Mouse (Mus musculus): Measurements from ENCODE around the gene Slc37a2.

Slc37a2 gene

DNA sequence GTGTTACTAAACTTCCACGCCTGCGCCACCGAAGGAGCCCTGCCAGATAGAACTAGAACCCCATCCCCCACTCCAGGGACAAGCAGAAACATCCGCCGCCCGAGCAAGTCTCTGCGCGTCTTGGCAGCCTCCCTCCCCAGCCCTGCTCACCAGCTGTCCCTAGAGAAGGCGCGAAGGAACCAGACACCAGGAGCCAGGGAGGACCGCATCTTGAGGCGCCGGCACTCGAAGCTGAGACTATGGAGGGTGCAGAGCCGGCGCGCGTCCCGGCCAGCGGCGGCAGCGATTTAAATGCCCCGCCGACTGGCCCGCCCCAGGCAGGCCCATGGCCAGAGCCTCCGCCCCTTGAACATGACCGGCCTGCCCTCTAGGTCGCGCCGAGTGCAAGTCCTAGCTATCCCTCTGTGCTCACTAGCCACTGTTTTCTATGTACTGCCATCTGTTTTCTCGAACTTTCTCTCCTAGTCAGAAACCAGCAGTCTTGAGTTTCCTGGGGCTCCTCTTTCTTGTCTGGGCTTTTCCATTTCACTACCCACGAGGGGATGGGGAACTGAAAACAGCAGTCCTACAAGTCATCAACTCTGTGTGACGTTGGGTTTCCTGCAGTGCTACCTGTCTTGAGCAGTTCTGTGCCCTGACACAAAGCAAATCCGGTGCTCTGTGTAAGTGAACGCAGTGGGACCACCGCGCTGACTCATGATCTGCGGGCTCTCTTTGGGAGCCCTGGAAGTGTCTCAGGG lies at the start of gene Slc37a2:
Gene Slc37a2 (minus strand): TSS at position 590 of the 740 bp plus-strand sequence.
- DNase-seq: peak; percentile 40 to 42

DNA sequence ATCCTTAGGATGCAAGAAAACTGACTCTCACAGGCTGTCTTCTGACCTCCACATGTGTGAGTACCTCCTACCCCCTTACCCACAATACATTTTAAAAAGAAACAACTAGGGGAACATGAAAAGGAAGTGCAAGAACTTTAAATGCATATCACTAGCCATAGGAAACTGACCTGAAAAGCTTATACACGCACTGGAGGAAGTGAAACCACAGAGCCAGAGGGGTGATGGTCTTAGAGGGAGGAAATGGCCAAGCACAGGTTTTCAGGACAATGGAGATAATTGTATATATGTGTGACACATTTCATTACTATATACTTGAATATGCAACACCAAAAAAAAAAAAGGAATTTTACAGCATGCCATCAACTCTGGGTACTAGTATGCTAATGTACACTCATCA lies 46.2 kb upstream of the Slc37a2 start:
- no peak for DNase-seq

DNA sequence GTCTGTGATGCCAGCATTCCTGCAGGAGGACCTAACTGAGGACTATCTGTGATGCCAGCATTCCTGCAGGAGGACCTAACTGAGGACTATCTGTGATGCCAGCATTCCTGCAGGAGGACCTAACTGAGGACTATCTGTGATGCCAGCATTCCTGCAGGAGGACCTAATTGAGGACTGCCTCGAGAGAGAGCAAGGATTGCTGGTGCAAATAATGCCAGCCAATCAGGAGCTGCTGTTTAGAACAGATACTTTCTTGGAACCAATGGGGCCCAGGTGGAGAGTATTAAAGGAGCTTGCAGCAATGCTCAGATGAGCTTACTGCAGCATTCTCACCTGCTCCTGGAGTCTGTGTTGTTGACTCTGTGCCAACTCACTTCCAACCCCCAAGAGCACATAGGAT lies 45.0 kb upstream of the Slc37a2 start:
- peak; percentile 1 to 29 for DNase-seq

DNA sequence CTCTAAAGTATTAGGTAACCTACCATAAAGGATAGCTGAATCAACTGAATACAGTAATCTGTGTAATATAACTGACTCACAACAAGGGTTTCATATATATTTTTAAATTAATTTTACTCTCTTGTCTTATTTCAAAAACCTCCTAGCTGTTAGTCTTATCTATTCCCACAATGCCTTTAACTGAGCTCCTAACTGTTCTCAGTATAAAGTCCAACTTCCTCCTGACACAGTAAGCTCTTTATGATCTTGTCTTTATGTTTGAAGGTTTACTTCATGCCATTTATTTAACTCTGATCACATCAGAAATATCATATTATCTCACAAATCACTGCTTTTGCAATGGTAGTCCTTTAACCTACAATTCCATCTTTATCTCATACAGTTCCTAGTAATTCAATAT lies 40.0 kb upstream of the Slc37a2 start:
- no peak for DNase-seq

DNA sequence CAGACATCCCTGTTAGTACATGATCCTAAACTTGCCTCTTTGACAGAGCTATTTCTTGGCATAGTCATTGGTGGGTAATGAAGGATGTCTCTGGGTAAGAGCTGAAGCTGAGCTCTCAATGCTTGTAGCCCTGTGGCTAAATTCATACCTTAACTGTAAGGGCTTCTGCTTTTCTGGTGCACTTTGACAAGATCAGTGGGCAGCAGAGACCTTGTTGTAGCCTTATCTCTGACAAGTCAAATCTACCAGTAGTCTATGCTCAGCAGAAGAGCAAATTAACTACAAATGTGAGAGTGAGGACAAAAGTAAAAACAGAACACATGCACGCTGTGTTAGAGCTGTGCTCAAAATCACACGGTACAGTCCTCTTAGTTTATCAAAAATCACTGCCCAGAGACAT lies 11.1 kb upstream of the Slc37a2 start:
- no peak for DNase-seq

DNA sequence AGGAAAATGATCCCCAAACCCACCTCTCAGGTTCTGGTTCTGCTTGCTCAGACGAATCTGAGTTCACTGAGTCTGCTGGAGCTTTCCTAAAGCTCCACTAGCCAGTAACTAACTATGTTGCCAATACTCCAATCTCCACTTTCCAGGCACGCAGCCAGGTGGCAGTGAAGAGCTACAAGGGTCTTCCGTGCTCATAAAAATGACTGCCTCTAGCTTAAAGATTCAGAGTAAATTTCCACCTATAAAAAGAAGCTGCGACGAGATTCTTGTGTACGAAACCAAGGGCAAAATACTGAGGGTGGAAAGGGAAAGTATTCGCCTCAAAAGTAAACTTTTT lies 319 bp upstream of the Slc37a2 start:
- no peak for DNase-seq

DNA sequence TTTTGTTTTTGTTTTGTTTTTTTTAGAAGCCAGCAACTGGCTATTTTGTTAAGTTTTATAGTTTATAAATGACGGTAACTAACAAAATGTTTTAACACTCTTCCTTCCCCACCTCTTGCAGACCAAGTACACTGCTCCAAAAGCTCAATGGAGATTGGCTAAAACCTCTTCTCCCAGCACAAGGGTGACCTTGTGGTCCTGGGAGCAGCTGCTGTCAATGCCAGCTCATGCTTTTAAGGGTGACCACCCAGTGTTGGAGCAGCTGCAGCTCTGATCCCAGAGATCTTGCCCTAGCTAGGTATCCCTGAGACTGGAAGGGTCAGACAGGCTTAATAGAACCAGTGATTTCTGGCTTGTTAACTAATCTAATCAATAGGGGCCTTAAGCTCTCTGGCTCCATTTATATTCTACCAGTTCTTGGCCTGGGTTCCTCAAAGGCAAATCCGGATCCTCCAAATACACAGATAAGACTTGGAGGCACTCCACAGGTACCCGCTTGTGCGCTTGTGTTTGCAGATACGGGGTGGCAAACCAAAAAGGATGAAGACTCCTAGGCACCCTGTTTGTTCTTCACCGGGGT lies 917 bp downstream of the Slc37a2 start:
- no peak for DNase-seq

DNA sequence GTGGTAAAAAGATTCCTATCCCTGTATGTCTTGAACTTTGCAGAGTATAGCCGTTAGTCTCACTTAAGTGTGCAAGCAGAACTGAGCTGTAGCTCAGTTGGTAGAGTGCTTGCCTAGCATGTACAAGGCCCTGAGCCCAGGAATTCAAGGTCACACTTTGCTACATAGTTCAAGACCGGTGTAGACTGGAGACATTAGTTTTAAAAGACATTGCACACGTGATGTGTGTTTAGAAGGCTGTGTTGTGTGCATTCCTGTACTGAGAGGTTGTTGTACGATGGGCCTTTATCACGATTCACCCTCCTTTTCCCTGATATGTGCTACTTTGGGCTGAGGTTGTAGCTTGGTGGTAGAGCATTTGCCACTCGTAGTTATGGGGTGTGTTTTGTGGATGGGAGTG lies 4.9 kb downstream of the Slc37a2 start:
- no peak for DNase-seq

DNA sequence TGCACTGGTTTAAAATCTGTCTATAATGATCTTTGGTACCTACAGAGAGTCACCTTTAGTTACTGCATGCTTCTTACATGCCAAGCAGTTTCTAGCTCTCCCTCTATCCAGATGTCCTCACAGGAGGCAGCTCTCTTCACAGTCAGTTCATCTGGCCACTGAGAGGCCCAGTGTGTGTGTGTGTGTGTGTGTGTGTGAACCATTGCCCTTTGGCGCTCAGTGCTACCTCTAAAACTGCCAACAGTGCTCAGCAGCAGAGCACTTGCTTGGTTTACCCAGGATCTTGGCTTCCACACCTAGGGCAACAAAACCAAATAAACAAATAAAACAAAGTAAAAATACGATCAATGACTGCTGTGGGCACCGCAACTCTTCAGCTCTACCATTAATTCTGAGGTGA lies 5.6 kb downstream of the Slc37a2 start:
- no peak for DNase-seq

DNA sequence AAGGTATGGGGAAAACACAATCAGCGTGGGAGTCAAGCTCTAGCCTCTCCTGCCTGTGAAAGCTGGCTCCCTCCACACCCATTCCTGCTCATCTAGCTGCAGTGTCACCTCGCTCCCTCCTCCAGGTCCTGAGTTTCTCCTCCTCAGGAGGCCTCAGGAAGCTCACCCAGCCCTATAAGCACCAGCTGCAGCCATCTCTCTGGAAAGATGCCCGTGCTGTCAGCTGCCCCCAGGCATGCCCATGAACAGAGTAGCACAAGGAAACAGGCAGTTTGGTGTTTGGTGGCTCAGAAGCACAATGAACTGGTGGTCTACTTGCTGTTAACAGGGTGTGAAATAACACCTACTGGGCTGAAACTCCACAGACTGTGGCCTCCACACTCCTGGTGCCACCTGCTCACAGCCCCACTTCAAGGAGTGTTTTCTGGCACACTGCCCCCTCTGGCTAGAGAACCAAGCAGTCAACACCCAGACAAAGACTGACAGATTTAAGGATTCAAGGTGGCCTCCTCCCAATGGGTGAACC lies 7.1 kb downstream of the Slc37a2 start:
- no peak for DNase-seq

DNA sequence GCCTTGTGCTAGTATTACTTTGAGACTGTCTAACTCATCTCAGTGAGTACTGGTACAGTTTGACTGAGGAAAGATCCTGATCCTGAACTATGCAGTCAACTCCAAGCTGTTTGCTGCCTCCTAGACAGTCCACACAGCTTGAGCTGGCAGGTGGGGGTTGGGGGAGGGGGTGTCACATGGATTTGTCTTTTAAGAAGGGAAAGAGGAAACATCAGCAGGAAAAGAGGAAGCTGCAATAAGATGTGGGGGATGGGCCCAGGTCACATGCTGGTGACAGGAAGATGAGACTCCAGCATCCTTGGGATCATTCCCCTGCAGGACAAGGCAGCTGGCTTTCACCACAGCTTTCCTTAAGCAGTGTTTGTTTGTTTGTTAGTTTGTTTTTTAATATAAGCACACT lies 8.1 kb downstream of the Slc37a2 start:
- DNase-seq: no peak

DNA sequence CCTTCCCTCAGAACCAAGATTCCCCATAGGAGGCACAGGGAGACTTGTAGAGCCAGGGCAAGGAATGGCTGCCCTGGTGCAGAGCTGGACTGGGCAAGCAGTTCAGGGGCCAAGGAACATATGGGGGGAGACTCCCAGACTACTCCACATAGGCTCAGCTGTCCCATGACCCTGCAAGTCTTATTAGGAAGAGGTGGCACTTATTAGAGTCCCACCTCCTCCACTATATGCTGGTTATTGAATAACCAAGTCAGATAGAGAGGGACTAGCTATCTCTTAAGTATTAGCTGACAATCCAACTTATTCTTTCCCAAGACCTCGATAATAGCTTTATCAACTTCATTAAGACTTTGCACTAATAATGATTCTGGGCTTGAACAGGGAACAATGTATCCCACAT lies 9.7 kb downstream of the Slc37a2 start:
- DNase-seq: no peak

DNA sequence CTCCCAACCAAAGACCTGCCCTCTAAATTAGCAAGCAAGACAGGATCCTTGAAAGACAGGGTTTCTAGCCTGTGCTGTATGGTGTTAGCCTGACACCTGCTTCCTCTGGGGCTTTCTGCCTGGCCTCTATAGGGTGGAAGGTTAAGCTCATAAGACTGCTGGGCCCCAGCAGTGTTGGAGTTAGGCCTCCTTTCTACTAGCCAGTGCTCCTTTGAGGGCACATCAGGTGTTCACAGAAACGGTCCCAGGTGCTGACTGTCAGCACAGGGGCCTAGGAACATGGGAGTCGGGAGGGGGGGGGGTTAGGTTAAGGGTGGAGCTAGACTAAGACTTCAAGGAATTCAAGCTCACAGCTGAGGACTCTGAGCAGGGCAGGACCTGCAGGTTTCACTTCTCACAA lies 10.1 kb downstream of the Slc37a2 start:
- DNase-seq: no peak

DNA sequence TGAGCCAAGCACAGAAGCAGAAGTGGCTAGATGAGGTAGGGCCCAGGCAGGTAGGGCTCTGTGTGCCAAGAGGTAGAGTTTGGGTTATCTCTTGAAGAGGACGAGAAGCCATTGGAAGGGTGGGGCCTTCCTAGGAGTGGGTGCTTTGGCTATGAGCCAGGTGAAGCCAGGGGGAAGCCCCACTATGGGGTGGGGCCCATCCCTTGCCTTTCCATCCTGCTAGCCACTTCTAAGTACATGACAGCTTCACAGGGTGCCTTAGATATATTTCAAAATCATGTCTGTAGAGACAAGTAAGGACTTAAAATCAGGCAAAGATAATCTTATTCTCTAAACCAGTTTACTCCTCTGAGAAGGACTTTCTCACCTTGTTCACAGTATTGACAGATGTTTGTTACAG lies 10.9 kb downstream of the Slc37a2 start:
- no peak for DNase-seq

DNA sequence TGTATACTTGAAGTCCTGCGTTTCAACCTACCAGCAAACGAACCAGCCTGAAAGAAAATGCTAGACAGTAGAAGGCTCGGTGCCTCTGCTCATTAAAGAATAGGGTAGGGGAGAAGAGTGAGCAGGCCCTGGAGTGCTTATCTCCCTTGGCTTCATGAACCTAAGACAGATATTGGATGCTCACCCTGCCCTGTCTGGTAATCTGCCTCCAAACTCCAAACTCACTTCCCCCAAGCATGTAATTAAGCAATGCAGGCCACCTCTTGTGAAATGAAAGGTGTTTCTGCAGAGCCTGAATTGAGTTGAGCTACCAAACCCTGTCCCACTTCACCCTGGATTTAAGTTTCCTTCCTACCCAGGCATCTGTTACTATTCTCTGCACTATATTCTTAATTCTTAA lies 12.8 kb downstream of the Slc37a2 start:
- DNase-seq: no peak

DNA sequence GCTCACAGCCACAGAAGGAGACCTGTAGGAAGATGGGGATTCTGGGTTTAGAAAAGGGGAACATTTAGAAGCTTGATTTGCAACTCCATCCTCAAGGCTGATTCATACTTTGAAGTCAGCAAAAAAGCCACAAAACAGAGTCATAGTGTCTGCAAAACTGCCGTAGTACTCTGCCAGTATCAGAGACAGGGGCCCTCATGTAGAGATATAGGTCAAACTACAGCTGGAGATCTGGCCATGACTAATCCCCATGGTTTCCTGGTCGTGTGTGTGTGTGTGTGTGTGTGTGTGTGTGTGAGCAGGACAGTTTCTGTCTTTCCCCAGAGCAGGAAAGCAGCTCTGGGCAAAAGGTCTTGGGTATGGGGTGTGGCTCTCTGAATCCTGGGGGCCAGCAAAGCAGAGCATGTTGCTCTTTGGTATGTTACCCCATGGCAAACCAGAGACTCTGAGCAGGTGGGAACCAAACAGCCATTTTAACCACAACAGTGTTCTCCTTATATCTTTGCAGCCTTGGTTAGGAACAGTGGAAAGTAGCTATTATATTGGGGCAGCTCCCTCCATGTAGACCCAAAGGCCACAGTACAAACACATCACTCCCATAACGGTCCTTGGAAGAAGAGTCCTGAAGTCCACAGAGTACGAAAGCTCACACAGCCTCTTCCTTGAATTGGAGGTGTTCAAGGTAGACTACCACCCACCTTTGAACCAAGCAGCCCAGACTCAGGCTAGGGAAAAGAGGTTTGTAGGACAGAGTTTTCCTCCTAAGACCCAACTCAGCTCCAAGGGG lies 19.4 kb downstream of the Slc37a2 start:
- no peak for DNase-seq

DNA sequence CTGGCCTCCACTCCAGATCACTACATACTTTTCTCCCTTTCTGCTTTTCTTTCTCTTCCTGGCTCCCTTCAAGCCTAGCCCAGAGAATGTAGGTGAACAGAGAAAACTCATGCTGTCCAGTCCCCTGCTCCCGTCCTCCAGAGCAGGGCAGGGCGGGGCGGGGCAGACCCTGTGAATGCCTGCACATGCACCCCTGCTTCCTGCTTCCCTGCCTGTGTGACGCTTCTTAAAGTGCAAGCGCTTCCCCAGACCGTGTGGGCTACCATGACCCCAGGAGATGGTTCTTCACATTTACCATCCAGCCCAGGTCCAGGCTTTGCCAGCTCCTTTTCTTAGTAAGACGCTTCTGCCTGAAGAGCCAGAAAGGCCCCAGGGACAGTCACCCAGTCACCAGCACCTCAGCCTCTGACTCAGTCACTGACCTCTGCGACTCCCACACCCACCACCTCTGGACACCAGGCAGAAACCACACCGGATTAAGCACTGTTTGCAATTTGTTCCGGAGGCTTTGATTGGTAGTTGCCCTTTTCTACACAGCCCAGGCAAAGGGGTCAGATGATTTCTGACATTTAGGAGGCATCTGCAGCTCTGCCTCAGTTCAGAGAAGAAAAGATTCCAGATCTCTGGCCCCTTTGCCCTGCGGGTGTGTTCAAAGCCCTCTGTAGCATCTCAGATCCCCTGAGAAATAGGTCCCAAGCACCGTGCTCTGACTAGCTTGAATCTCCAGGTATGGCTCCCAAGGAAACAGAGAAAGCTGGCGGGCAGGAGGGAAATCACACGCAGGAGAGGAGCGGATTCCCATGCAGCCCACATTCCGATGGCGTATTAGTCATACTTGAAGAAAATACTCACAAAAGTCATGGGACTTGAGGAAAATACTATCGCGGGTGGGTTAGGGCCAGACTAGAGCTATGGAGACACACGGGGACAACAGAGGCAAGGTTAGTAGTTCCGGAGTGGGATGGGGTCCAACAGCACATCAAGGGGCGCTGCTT lies 23.0 kb downstream of the Slc37a2 start:
- no peak for DNase-seq

DNA sequence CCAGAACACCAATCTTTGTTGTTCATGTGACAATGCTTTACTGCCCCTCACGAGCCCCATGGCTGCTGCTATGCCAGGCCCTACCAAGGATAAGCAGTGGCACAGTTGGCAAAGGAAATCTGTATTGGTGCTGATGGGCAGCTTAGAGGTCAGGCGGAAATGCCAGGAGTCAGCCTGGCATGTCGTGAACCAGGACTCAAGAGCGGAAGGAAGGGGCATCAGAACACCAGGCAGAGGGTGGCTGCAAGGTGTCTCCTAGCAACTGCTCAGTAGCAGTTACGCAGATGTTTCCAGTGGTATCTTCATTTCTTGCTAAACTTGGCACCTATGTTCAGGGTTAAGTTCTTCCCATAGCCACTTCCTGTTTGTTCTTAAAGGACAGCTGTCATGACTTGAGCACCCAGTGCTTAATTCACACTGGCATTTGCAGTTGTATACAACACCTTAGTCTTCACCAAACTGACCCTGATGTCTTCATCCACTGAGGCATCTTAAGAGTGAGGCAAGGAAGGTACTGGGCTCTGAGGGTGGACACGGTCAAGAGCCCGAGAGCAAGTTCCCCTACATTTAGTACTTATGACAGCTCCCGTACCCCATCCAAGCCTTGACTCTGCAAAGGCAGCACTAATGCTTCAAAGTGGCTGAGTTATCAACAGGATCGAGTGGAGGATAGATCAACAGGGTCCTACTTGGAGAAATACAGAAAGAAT lies 24.9 kb downstream of the Slc37a2 start:
- no peak for DNase-seq

DNA sequence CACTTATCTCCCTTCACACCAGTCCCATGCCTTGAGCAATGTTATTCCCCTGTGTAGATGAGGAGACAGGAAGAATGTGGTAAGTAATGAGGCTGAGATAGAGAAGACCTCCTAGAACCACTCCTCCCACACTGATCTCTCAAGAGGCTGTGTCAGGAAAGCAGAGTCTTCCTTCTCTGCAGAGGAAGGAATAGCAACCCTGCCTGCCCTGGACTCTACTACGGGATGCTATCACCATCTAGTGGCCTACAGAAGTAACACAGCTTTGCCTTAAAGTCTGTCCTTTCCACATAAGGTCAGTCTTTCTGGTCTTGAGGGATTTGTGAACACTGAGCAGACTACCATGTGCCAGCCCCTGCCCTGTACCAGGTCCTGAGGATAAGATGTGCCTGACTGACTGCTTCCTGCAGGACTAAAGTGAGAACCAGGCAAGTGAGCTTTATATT lies 25.6 kb downstream of the Slc37a2 start:
- peak; percentile 54 to 76 for DNase-seq

DNA sequence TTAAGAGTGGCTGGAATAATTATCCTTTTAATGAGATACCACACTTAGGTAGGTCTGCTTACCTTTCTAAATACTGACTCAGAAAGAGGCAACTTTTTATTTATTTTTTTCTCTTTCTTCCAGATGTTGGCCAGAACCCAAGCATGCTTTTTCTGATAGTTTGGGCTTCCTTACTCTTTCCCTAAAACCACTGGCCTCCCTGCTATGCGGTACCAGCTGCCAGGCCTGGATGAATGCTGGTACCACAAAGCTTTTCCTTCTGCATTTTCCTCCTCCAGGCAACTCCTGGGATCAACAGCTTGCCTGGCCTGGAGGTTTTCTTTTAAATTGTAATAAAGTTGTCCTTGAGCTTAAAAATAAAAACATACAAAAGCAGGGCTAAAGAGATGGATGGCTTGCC lies 30.0 kb downstream of the Slc37a2 start:
- no peak for DNase-seq

DNA sequence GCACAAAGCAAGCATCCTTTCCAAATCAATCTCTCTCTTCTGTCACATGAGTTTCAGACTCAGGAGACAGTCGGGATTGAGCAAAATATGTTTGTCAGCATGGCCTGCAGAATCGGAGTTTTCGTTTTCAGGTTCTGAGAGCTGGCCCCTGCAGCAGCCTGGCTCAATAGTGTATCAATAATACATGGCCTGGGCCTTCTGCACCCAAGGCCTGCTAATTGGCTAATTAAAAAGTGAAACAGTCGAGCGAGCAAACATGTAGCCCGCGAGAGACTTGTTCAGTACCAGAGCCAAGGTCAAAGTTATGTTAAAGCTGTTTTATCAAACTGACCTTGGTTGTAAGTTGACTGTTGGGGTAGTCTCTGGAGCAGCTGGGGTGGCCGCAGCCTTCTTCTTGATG lies 34.8 kb downstream of the Slc37a2 start:
- no peak for DNase-seq

Data from cerebellum, postnatal 36 days (tissue).